Mouse (Mus musculus): ENCODE measurements around the gene Bcl6b.

GRCm38 (mm10) chr11:70216103-70216502 lies 13.5 kb downstream of the Bcl6b start:
- no peak for TF ChIP-seq CTCF (IDR thresholded peaks at IDR 0.05; ENCODE audit: low read depth, low read length)
- no peak for TF ChIP-seq POLR2A (IDR thresholded peaks at IDR 0.05; ENCODE audit: insufficient read depth, low read length)
- TF ChIP-seq EP300 (IDR thresholded peaks at IDR 0.05; ENCODE audit: insufficient read depth, low read depth, low read length) = no peak

Data from ES-Bruce4 (cell line).